Mouse (Mus musculus) embryo, embryonic 10.5 days (tissue): ENCODE results near the gene Capn5.
A peak's percentile ranks its signal among the peaks of the same experiment; 100 is the strongest.

Source experiments
- DNase-seq: peaks from one replicate; pipeline ENCODE4 v3.0.0-alpha.2; 2015; ENCODE audit warnings: low spot score

Gene Capn5

GRCm38 (mm10) chr7:98109771-98110170 is 68.3 kb downstream of the Capn5 start:
- DNase-seq, result no peak

- DNase-seq, result no peak
Measured at GRCm38 (mm10) chr7:98108636-98109430, 69.2 kb downstream of the Capn5 start.

GRCm38 (mm10) chr7:98106272-98106671 is 71.8 kb downstream of the Capn5 start:
- DNase-seq, result no peak

DNA sequence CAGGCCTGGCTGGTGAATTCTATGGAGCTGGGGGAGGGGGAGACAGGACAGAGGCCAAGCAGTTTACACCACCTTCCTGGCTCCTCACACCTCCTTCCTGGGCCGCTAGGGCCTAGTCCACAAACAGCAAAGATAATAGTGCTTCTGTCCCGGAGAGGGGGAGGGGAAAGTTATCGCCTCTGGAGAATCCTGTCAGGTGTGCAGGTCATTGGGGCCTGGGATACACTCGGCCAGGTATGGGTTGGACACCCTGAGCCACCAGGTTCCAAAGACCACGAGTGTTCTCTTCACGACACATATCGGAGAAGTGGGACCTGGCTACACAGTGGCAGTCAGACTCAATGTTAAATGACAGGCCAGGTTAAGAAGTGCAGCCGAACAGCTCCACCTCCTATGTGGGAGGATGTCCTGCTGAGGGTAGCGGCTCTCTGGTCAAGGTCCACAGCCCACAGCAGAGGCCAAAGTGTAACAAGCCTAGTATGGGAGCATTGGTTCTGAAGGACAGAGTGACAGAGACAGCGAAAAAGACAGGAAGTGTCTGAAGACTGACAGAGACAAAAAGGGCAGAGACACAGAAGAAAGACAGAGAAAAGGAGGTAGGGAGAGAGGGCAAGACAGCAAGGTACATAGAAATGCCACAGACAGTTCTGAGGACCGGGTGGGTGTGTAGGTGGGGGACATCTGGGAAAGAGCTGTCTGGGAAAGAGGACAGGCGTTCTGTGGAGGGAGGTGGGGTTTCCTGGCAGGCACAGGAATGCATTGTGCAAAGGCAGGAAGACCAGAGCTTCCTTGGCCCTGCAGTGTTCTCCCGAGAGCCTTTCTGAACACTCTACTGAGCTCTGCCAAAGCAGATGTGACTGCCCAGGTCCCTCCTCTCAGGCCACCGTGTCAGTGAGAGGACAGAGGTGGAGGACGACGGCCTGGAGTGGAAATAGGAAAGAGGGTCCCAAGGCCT is 73.3 kb downstream of the Capn5 start:
- no peak for DNase-seq

- no peak for DNase-seq
Measured at GRCm38 (mm10) chr7:98103942-98104292, 74.2 kb downstream of the Capn5 start.

DNA sequence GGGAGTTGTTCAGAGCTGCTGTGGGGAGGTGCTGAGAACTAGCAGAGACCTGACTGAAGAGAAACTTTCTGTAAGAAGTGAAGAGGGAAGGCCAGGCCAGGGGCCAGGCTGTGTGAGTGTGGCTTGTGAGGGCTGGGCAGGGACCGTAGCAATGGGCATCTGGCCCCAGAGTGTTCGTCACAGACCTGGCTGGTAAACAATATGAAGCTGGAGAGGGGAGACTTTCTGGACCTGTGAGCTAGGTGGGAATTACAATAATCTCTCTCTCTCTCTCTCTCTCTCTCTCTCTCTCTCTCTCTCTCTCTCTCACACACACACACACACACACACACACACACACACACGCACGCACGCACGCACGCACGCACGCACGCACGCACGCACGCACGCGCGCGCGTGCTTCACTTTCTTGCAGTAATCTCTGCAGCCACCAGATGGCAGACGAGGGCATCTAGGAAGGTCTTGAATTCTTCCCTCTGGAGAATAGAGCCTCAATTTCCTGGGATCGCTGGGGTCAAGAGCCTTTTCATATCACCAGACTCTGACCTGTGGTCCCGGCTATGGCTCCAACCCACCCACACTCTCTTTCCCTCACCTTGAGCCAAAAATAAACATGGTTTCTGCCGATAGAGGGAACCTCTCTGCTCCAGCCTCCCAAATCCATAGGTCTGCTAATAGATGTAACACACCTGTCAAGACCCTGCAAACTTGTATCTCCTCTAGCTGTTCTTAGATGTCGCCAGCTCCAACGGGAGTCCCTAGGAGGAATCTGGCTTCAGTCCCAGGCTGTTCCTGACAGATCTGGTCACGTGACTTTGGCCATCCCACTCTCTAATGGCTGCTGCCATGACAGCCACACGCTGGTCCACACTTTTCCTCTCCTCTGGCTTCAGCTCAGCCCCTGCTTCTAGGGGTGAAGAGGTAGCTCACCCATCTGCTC is 74.8 kb downstream of the Capn5 start:
- DNase-seq, result peak; percentile 90

DNA sequence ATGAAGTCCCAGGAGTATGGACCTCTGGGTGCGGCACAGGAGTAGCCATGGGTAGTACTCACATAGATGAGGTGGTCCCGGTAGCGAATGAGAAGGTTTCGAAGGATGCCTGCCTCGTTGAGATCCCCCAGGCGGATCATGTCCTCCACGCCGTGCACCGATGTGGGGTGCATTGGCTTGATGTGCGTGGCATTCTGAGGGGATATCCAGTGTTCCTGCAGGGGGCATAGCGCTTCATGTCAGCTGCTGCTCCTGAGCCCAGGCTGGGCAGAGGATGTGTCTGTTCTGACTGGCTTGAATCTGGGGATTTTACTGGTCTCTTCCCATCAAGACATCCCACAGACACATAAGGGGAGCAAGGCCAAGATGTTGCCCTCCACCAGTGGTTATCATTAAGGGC is 75.6 kb downstream of the Capn5 start:
- no peak for DNase-seq

DNA sequence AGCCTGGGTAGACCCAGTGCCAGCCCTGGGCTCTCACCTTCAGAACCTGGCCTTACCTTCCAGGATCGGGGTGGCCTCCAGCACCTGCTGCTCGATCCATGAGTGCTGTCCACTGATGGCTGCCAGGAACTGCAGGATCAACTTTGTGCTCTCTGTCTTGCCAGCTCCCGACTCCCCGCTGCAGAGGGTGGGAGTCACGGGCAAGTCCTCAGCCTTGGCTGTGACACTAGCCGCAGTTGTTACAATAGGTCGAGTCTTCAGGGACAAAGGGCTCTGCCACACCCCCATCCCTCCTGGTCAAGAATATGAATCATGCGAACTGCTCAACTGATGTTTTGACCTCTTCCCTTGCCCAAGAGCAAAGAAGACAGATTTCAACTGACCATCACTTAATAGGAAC is 80.5 kb downstream of the Capn5 start:
- no peak for DNase-seq

DNA sequence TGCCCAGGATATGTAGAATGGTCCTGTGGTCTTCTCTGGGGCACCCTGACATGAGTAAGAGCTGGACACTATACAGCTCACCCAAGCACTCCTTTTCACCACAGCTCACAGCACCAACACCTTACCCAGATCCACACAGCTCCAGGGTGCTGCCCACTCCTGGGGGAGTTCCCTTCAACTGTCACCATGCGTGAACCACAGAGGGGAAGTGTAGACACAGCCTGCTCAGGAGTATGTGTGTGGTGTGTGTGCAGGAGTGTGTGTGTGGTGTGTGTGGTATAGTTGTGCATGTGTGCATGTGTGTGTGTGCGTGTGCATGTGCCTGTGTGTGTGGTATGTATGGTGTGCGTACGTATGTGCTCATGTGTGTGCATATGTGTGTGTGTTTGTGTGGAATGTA is 82.2 kb downstream of the Capn5 start:
- no peak for DNase-seq

DNA sequence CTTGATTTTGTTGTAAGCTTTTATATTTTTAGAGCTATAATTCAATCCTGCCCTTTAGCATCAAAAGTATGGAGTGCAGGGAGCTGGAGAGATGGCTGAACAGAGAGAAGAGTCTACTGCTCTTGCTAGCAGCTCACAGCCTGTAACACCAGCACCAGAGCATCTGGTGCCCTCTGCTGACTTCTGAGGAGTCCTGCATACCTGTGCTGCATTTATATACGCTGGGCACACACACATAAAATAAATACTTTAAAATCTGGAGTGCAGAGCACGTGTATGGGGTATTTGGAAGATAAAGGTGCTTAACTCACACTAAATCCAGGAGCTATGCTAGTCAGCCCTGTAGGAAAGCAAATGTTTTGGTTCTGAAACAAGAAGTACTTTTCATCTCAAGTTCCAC is 91.7 kb downstream of the Capn5 start:
- DNase-seq, result peak; percentile 47

GRCm38 (mm10) chr7:98085314-98085713 is 92.8 kb downstream of the Capn5 start:
- no peak for DNase-seq

- DNase-seq, result peak; percentile 11
Measured at GRCm38 (mm10) chr7:98084541-98085293, 93.4 kb downstream of the Capn5 start.

GRCm38 (mm10) chr7:98082376-98082775 is 95.7 kb downstream of the Capn5 start:
- peak; percentile 36 for DNase-seq

- no peak for DNase-seq
Measured at GRCm38 (mm10) chr7:98077453-98077852, 100.6 kb downstream of the Capn5 start.

DNA sequence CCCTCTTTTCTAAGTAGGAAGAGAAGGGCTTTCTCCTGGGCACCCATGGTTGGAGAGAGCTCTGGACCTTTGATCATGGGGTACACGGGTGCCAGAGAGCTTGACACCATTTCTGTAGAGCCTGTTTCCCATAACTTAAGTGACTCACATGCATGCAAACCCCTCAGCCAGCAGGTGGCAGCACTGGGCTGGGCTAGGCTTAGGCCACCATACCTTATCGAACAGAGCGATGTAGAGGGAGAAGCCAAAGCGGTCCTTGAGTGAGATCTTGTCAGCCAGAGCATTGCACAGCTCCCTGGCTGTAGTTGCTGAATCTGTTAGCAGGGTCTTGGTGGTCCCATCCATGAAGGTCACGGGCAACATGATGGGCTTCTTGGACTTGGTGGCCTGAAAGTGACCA is 106.5 kb downstream of the Capn5 start:
- DNase-seq, result peak; percentile 93
